Mouse (Mus musculus): ENCODE data around the gene Arl5c.

Gene Arl5c

DNA sequence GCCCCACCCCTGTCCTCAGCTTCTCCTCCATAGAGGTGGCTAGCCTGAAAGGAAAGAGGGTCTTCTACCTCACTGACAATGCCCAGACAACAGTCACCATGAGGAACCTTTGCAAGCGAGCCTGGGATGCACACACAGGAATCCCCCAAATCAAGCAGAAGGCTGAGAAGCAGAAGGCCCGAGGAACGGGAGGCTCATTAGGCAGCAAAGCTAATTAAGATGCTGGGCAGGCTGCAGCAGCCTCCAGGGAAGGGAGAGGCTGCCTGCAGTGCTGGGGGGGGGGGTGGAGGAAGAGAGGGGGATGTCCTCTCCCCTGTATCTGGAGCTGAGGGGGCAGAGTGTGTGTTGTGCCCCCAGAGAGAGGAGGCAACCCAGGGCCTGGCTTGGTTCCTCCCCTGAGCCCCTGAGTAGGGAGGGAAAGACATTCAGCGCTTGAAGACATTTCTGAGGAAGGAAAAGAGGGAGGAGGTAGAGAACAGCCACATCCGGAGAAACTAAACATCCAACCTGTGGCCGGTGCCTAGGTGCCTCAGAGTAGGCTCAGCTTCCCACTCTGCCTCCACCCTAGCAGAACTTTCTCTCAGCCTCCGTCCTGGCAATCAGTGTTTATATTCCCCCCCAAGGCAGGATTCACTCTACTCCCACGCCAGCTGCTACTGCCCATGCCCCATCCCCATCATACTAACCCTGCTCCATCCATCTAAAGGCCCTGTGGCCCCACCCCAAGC, 24.1 kb upstream of the Arl5c start:
- DNase-seq (ENCODE audit: low read depth): no peak

DNA sequence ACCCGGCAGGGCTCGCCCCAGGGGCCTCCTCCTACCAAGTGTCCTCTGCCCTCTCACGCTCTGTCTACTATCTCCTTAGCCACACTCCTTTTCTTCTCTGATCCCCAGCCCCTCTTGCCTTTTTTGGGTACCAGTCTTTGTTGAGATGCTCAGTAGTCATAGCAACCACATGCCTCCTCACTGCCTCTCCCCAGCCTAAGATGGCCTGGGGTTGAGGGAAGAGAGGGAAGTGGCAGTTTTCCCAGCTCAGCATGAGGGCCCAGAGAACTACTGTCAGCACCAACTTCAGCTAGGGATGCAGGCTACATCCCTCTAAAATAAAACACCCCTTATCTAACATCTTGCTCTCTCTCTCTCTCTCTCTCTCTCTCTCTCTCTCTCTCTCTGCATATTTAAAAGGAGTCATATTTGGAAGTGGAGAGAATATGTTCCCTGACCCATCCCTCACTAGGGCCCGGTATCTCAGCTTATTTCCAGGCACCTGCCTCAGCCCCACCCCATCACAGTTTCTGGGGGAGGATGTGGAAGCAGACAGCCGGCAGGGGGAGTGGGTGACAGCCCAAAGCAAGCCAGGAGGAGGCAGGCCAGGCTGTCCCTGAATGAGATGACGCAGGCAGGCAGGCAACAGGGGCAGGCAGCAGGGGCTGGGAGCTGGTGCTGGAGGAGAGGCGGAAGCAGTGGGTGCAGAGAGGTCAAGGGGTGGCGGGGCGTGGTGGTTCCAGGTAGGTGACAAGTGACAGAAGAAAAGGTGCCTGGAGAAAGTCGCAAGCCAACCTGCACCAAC, 23.1 kb upstream of the Arl5c start:
- no peak for DNase-seq (ENCODE audit: low read depth)

DNA sequence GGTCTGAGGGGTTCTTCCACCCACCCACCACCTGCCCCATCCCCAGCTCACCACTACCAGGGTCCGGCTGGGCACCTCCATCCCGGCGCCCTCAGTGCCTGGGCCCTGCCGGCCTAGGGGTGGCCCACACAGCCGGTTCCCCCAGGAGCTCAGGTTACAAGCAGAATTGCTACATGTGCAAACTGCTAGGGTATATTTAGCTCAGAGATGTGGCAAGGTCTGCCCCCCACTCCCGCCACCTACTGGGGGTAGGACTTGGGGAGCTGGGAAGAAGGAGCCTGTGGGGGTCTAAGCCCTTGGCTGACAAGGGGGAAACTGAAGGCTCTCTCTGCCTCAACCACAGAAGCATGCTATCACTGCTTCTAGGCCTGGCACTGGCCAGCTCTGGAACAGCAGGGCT, 22.2 kb upstream of the Arl5c start:
- no peak for DNase-seq (ENCODE audit: low read depth)

- DNase-seq (ENCODE audit: low read depth): no peak
These were observed 20.8 kb upstream of the Arl5c start for GRCm38 (mm10) chr11:98016824-98017223.

GRCm38 (mm10) chr11:98016177-98016576, 20.2 kb upstream of the Arl5c start:
- DNase-seq (ENCODE audit: low read depth): no peak

GRCm38 (mm10) chr11:98012831-98013230, 16.9 kb upstream of the Arl5c start:
- no peak for DNase-seq (ENCODE audit: low read depth)

DNA sequence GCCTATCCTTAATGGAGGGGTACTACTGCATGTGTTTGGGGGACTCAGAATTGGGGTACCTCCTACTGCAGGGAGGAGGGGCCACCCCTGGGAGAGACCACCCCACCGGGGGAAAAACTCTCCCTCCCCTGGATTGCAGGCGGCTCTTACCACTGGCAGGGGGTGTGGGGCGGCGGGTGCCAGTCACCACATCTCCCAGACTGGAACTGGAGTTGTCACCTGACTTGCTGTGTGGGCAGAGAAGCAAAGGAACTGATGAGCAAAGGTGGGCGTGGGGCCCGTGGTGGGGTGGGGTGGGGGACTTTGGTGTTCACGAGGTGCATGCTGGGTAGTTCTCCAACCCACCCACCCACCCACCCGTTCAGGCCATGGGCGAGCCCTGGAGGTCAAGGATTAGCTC, 15.7 kb upstream of the Arl5c start:
- DNase-seq (ENCODE audit: low read depth): no peak

DNA sequence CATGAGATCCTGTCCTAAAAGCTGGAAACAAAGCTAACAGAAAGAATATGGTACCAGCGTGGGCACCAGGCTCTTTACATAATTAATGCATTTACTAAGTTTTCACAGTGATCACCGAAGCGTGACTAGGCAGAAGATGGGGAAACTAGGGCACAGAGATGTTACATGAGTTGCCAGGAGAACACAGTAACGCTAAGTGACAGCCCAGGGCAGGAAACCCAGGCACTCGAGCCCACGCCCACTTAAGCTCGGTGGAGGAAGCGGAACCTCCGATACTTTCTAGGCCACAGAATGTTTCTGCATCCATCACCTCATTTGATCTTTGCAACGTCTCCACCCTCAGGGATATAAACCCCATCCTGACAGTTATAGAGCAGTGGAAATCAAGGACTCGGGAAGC, 12.1 kb upstream of the Arl5c start:
- DNase-seq (ENCODE audit: low read depth): no peak

DNA sequence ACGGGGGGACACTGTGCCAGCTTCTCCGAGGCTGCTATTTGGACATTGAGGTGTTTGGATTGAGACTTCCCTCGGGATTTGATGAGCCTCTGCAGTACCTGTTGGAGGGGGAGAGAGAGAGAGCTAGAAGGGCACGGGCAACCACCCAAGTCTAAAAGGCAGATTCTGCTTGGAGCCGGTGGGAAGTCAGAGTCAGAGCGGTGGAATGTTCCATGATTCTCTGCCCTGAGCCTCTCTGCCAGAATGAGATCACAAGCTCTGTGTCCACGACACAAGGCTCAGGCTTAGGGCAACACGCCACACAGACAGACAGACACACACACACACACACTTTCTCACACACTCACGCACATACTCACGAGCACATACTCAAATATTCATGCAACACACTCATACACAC, 9.7 kb upstream of the Arl5c start:
- DNase-seq (ENCODE audit: low read depth): peak; percentile 92

GRCm38 (mm10) chr11:98005076-98005475, 9.1 kb upstream of the Arl5c start:
- DNase-seq (ENCODE audit: low read depth): no peak

GRCm38 (mm10) chr11:98004161-98004560, 8.2 kb upstream of the Arl5c start:
- DNase-seq (ENCODE audit: low read depth): no peak

DNA sequence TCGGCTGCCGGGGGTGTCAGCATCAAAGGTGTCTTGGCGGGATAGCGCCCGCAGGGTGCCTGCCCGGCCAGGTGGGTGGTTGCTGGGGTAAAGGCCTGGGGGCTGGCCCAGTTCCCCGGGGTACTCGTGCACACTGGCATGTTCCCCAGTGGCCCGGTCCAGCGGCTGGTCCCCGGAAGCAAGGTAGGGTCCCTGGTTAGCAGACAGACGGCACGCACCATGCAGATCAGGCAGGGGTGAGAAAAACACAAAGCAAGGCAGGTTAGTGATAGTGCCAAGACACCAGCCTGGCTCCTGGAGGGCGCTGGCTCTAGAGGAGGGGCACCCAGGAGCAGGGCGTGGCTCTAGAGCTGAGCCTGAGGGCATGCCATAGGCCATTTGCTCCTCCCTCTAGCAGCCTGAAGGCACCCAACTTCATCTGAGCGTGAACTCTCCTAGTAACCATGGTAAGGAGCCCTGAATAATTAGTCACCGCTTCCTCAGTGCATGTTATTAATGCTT, 7.2 kb upstream of the Arl5c start:
- DNase-seq (ENCODE audit: low read depth): no peak

DNA sequence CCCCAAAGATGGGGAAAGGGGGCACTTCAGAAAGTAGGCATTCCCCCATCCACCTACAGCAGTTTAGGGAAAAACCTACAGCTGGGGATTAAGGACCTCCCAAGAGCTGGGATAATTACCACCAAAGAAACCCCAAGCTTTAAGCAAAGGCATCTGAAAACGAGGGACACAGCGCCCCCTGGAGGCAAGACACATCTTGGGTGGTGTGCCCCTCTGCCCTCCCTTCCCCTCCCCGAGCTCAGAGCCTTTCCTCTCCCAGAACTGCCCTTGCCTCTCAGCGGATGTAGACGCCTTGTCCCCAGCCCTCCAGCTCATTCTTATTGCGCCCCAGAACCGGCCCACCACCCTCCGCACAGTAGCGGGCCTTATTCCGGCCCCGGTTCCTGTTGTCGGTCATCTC, 6.6 kb upstream of the Arl5c start:
- DNase-seq (ENCODE audit: low read depth): no peak

- DNase-seq (ENCODE audit: low read depth): no peak
These were observed 6.0 kb upstream of the Arl5c start for GRCm38 (mm10) chr11:98001986-98002385.

DNA sequence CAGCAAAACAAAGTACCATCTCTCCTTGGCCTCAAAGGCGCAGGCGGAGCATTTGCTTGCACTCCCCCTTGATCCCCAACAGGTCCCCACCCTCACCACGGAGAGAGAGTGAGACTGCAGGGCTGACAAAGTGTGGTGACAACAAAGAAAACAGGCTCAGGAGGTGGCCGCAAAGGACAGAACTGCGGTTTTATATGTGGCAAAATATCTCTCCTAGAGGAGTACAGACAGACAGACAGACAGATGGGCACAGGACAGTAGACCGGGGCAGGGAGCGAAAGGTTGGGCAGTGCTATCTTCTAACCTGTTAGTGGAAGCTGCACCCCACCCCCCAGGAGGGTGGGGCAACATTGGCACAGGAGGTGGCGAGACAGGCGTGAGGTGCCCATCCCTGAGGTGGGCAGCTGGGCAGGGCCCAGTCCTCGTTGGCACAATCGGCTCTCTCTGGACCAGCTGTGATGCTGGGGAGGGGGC, 5.4 kb upstream of the Arl5c start:
- no peak for DNase-seq (ENCODE audit: low read depth)

GRCm38 (mm10) chr11:98000378-98001140, 4.6 kb upstream of the Arl5c start:
- DNase-seq (ENCODE audit: low read depth): no peak

- DNase-seq (ENCODE audit: low read depth): no peak
These were observed 3.8 kb upstream of the Arl5c start for GRCm38 (mm10) chr11:97999748-98000147.

- DNase-seq (ENCODE audit: low read depth): no peak
These were observed 3.1 kb upstream of the Arl5c start for GRCm38 (mm10) chr11:97998898-97999608.

- DNase-seq (ENCODE audit: low read depth): no peak
These were observed 2.3 kb upstream of the Arl5c start for GRCm38 (mm10) chr11:97998074-97998793.

GRCm38 (mm10) chr11:97997387-97997960, 1.5 kb upstream of the Arl5c start:
- DNase-seq (ENCODE audit: low read depth): peak; percentile 70

GRCm38 (mm10) chr11:97996691-97997090, 710 bp upstream of the Arl5c start:
- DNase-seq (ENCODE audit: low read depth): no peak

All from fibroblast of lung, adult 2 months (primary cell).